Mouse (Mus musculus) lung, embryonic 16.5 days (tissue): ENCODE data around the gene Rab10. TPM values are rescaled to one million over a fixed set of nuclear protein-coding genes. Genes with fewer than 3 reads are reported as not detected.
"Not testable (repeated sequence)": the region's sequence is repeated elsewhere in the genome, so short reads cannot be mapped to it uniquely, and the experiment has no call there.

Experiments
- ATAC-seq: fragments of 200-750 bp; cut with Nextera tagmentation; 2 replicates; pipeline ENCODE4 v1.8.0; 2017; ENCODE audit warnings: low read depth, mild to moderate bottlenecking, moderate library complexity
- H3K27ac ChIP-seq: fragments of 300-500 bp; sonication (generic); 2 replicates; pipeline ENCODE4 v1.5.1; 2014; ENCODE audit warnings: mild to moderate bottlenecking, control low read depth, low read length
- H3K27me3 ChIP-seq: fragments of 300-500 bp; sonication (generic); 2 replicates; pipeline ENCODE4 v1.6.1; 2014; ENCODE audit warnings: low read depth, low read length, mixed read lengths; ENCODE audit not compliant: control insufficient read depth, insufficient read depth
- H3K36me3 ChIP-seq: fragments of 300-500 bp; sonication (generic); 2 replicates; pipeline ENCODE4 v1.6.1; 2014; ENCODE audit warnings: low read length; ENCODE audit not compliant: control insufficient read depth, insufficient read depth
- H3K4me1 ChIP-seq: fragments of 300-500 bp; sonication (generic); replicated peaks from 2 replicates; pipeline ENCODE4 v1.6.1; 2014; ENCODE audit warnings: low read length, mixed read lengths; ENCODE audit not compliant: control insufficient read depth, insufficient read depth
- H3K4me2 ChIP-seq: fragments of 300-500 bp; sonication (generic); 2 replicates; pipeline ENCODE4 v1.6.1; 2014; ENCODE audit warnings: low read depth, low read length, control low read depth
- H3K4me3 ChIP-seq: fragments of 300-500 bp; sonication (generic); 2 replicates; pipeline ENCODE4 v1.5.1; 2014; ENCODE audit warnings: mild to moderate bottlenecking, low read length, control low read depth
- H3K9ac ChIP-seq: fragments of 300-500 bp; sonication (generic); 2 replicates; pipeline ENCODE4 v1.6.1; 2014; ENCODE audit warnings: low read length, control low read depth
- H3K9me3 ChIP-seq: fragments of 300-500 bp; sonication (generic); 2 replicates; pipeline ENCODE4 v1.6.1; 2016; ENCODE audit warnings: low read length; ENCODE audit not compliant: control insufficient read depth
- WGBS: fragments of 180-500 bp; shearing (Covaris S2); extraction: QIAGEN DNeasy Blood & Tissue Kit; methylation state at CpG from one replicate; pipeline ENCODE4 v1.1.7; 2014; 5-methylcytosine and 5-hydroxymethylcytosine counted together
- polyA plus RNA-seq: library from polyadenylated mRNA; unstranded; fragments of >200 nt; fragmentation: Nextera tagmentation; extraction: Ambion mirVana; gene quantifications from 2 replicates; pipeline ENCODE4 v1.2.1, GENCODE M21; 2015

The Rab10 gene
- polyA plus RNA-seq, 1 experiment from 2014 or later: 66.1 TPM

GRCm38 (mm10) chr12:3308541-3309241, 1.1 kb downstream of the Rab10 start:
- H3K36me3 ChIP-seq: 0 out of 2 replicates have a peak, but pooled peaks cover under 1% of the 10 kb centered on the region
- H3K27me3 ChIP-seq: no peaks in the 10 kb centered on the region
- H3K4me1 ChIP-seq: peaks cover 14% of the 10 kb centered on the region
- peak overlapping the region; percentile 88 for H3K4me2 ChIP-seq
- H3K4me3 ChIP-seq: peak overlapping the region; percentile 72
- H3K9ac ChIP-seq: peak overlapping the region; percentile 84
- peak overlapping the region; percentile 98 for H3K27ac ChIP-seq
- ATAC-seq: no peak
- WGBS: under 1% methylated on average over 19 of the region's 19 CpGs
- H3K9me3 ChIP-seq: no peaks in the 10 kb centered on the region

GRCm38 (mm10) chr12:3307587-3307986, 2.2 kb downstream of the Rab10 start:
- H3K4me3 ChIP-seq: peak overlapping the region; percentile 72
- no peaks in the 10 kb centered on the region for H3K9me3 ChIP-seq
- 19% methylated on average over 6 of the region's 6 CpGs for WGBS
- peak overlapping the region; percentile 88 for H3K4me2 ChIP-seq
- H3K9ac ChIP-seq: peak overlapping the region; percentile 64
- ATAC-seq: no peak
- no peaks in the 10 kb centered on the region for H3K27me3 ChIP-seq
- H3K4me1 ChIP-seq: peaks cover 14% of the 10 kb centered on the region
- H3K27ac ChIP-seq: no peak overlapping the region
- 0 out of 2 replicates have a peak, but pooled peaks cover 2% of the 10 kb centered on the region for H3K36me3 ChIP-seq

GRCm38 (mm10) chr12:3305238-3305637, 4.5 kb downstream of the Rab10 start:
- Histone ChIP-seq H3K4me1 (peaks cover 10% of the 10 kb centered on the region), H3K9me3 (no peaks in the 10 kb centered on the region), H3K4me3 (no peak overlapping the region), H3K27ac (no peak overlapping the region), H3K27me3 (no peaks in the 10 kb centered on the region), H3K4me2 (no peak overlapping the region), H3K9ac (no peak overlapping the region), H3K36me3 (0 out of 2 replicates have a peak, but pooled peaks cover 4% of the 10 kb centered on the region)
- 83% methylated on average over 2 of the region's 2 CpGs for WGBS
- ATAC-seq: no peak

GRCm38 (mm10) chr12:3297622-3298021, 12.1 kb downstream of the Rab10 start:
- H3K9me3 ChIP-seq, H3K36me3 ChIP-seq, H3K4me2 ChIP-seq, H3K4me1 ChIP-seq, H3K27ac ChIP-seq, H3K9ac ChIP-seq, H3K4me3 ChIP-seq, H3K27me3 ChIP-seq, ATAC-seq: not testable (repeated sequence)
- 90% methylated on average over 6 of the region's 6 CpGs for WGBS

GRCm38 (mm10) chr12:3296056-3296455, 13.7 kb downstream of the Rab10 start:
- no peaks in the 10 kb centered on the region; the same call in 1 of the 2 replicates for H3K36me3 ChIP-seq
- H3K27me3 ChIP-seq: no peaks in the 10 kb centered on the region
- H3K4me3 ChIP-seq: no peak overlapping the region
- WGBS: 83% methylated on average over 2 of the region's 2 CpGs
- no peaks in the 10 kb centered on the region for H3K4me1 ChIP-seq
- no peak for ATAC-seq
- no peak overlapping the region for H3K4me2 ChIP-seq
- no peak overlapping the region for H3K27ac ChIP-seq
- no peak overlapping the region for H3K9ac ChIP-seq
- no peaks in the 10 kb centered on the region for H3K9me3 ChIP-seq

GRCm38 (mm10) chr12:3291849-3292248, 17.9 kb downstream of the Rab10 start:
- 94% methylated on average over 1 of the region's 1 CpGs for WGBS
- no peak overlapping the region for H3K27ac ChIP-seq
- no peaks in the 10 kb centered on the region for H3K9me3 ChIP-seq
- no peaks in the 10 kb centered on the region for H3K27me3 ChIP-seq
- H3K4me2 ChIP-seq: no peak overlapping the region
- H3K4me3 ChIP-seq: no peak overlapping the region
- ATAC-seq: no peak
- no peaks in the 10 kb centered on the region for H3K4me1 ChIP-seq
- H3K9ac ChIP-seq: no peak overlapping the region
- H3K36me3 ChIP-seq: peaks cover 3% of the 10 kb centered on the region; the same call in 1 of the 2 replicates

- 83% methylated on average over 4 of the region's 4 CpGs for WGBS
- no peak for ATAC-seq
- no peaks in the 10 kb centered on the region for H3K4me1 ChIP-seq
Measured at GRCm38 (mm10) chr12:3291038-3291437, 18.7 kb downstream of the Rab10 start.

GRCm38 (mm10) chr12:3288440-3288839, 21.3 kb downstream of the Rab10 start:
- no peak overlapping the region for H3K27ac ChIP-seq
- no peaks in the 10 kb centered on the region for H3K27me3 ChIP-seq
- H3K4me1 ChIP-seq: no peaks in the 10 kb centered on the region
- WGBS: 94% methylated on average over 1 of the region's 1 CpGs
- H3K36me3 ChIP-seq: peaks cover 3% of the 10 kb centered on the region; the same call in 1 of the 2 replicates
- H3K4me3 ChIP-seq: no peak overlapping the region
- no peak overlapping the region for H3K4me2 ChIP-seq
- no peaks in the 10 kb centered on the region for H3K9me3 ChIP-seq
- ATAC-seq: no peak
- no peak overlapping the region for H3K9ac ChIP-seq

More at GRCm38 (mm10) chr12:3291038-3291437, 18.7 kb downstream of the Rab10 start:
- Histone ChIP-seq H3K4me2 (no peak overlapping the region), H3K36me3 (peaks cover 3% of the 10 kb centered on the region; the same call in 1 of the 2 replicates), H3K4me3 (no peak overlapping the region), H3K27ac (no peak overlapping the region), H3K9ac (no peak overlapping the region), H3K27me3 (no peaks in the 10 kb centered on the region), H3K9me3 (no peaks in the 10 kb centered on the region)

GRCm38 (mm10) chr12:3285919-3286318, 23.9 kb downstream of the Rab10 start:
- H3K27ac ChIP-seq: no peak overlapping the region
- H3K4me2 ChIP-seq: no peak overlapping the region
- no peaks in the 10 kb centered on the region for H3K9me3 ChIP-seq
- no peaks in the 10 kb centered on the region for H3K4me1 ChIP-seq
- H3K4me3 ChIP-seq: no peak overlapping the region
- no peaks in the 10 kb centered on the region for H3K27me3 ChIP-seq
- peaks cover 3% of the 10 kb centered on the region; the same call in 1 of the 2 replicates for H3K36me3 ChIP-seq
- 55% methylated on average over 1 of the region's 1 CpGs for WGBS
- no peak for ATAC-seq
- H3K9ac ChIP-seq: no peak overlapping the region
